Mouse (Mus musculus) 3T3-L1 (cell line): Measurements from ENCODE around the gene Fam160a1.

Source experiments
- DNase-seq: peaks from one replicate; pipeline ENCODE4 v3.0.0-alpha.2; 2015; ENCODE audit warnings: low read depth, low spot score

Fam160a1 gene

DNA sequence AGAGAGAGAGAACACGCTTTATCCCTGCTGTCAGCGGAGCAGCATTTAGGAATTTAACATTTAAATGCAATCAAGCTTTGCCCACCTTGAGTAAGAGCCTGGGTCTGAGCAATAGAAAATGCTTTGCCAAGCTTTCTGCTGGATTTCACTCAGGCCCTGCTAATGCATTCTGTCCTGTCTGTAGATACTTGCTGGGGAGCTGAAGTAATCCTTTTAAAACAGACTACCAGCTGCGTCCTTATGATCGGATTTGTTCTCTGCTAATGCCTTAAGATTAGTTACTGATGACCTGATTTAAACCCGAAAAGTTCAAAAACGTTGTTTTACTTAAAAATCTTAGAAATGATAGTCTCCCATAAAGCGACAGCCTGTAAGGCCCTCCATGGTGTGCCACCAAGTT, 136.0 kb downstream of the Fam160a1 start:
- no peak for DNase-seq

DNA sequence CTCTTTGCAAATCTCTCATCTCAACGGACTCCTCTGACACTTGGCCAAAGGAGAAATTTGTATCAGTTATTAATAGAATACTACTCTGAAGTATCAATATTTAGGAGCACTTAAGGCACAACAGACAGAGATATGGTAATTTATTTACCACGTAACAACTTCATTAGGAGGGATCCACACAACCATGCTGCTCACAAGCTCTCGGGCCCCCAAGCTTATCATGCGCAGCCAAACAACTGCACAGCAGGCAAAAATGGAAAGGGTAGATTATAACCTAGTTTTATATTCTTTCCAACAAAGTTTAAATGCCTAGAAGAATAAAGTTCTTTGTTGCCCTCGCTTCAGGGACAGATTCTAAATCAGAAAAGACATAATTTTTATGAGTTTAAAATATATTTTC, 137.1 kb downstream of the Fam160a1 start:
- DNase-seq: no peak

DNA sequence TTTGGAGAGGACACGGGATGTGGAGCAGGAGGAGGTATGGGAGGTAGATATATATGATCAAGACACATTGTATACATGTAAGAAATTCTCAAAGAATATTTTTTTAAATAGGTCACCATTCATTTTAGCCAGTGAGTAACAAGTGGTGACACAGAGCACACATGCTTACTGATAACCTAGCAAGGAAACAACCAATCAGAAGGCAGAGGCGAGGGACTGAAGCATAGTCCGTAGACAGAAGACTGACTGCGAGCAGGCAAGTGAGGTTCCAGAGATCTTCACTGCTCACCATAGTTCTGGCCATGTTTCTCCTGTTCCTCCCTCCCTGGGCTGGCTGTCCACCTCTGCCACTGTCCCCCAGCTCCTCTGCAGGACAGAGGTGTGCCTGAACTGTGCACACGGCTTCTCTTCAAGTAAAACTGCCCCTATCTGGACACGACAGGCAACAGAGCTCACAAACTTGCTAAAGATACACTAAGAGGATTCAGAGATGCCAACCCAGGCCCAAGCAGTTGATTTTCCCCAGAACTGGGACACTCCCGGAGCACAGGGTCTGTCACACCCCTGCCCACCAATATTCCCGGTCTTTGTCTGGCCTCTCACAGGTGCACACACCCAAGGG, 137.7 kb downstream of the Fam160a1 start:
- no peak for DNase-seq

DNA sequence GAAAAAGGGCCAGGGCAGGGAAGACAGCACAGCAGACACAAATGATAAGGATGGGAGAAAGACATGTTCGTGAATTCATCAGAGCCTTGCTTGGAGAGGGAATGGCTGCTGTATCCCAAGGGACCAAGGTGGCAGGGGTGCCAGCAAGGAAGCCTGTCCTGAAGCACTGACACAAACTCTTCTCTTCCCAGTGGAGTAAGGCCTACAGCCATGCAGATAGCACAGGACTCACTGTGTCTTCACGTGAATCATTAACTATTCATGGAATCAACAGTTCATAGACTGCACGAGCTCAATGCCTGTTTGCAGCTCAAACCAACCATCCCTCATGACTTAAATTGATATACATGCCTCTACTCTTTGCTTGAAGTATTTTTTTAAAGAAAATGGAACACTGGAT, 139.1 kb downstream of the Fam160a1 start:
- DNase-seq: no peak

DNA sequence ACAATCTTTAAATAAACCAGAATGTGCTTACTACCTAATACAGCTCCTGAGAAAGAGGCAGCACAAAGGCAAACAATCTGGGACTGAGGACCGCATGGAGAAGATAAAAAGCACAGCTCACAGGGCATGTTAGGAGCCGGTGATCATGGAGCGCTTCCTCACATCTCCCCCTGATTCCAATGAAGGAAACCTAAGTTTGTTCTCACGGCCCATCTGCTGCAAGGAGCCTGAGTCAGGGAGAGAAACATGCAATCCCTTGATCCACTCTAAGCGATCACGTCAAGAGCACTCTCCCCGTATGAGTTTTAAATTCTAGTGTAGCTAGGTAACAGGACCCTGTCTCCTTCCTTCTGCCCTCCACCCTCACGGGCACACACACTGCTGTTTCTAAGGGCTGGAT, 140.0 kb downstream of the Fam160a1 start:
- DNase-seq: no peak

DNA sequence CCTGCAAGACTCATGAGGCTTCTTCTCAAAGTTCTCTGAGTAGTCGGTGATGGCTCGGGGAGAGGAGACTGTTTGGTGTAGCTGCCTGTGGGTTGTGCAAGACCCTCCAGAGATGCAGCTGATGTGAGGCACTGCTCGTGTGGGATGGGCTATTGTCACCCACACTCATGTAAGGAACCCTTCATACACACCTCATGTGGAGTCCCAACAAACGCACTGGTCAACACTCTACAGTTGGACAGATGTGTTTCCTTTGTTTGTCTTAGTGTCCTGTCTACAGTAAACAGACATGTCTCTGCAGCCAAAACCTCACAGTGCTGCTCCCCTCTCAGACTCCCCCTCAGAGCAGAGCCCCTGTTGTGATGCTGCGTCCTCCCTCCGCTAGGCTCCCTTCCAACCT, 147.2 kb downstream of the Fam160a1 start:
- DNase-seq: no peak

DNA sequence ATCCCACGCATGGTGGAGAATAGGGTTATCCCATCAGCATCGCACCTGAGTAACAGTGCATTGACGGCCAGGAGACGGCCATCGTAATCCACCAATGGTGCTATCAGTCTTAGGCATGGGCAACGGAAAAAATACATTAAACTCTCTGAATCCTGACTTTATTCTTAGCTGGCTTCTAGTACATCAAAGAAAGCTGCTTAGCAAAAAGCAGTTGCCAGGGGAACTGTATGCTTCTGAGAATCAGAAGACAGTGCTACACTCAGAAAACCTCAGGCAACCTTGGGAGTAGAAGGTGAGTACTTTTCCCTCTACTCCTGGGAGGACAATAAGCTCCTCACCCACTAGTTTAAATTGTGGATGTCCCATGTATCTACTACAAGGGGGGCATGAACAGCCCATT, 149.4 kb downstream of the Fam160a1 start:
- no peak for DNase-seq

DNA sequence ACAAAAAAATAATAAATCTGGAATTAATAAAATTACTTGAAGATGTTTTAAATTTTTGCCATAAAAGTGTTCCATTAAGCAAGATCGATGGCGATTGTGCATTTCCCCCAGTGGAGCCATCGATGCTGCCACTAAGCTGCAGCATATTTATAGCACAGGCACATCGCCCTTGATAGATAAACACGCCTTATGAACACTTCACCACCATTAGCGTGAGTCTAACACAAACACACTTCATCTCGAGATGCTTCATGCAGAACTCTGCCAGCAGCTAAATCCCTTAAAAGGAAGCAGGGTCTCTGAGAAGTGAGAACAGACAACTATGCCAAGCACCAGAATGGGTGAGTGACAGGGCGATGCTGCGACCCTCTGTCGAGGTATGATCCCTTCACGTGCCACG, 150.4 kb downstream of the Fam160a1 start:
- DNase-seq: no peak

DNA sequence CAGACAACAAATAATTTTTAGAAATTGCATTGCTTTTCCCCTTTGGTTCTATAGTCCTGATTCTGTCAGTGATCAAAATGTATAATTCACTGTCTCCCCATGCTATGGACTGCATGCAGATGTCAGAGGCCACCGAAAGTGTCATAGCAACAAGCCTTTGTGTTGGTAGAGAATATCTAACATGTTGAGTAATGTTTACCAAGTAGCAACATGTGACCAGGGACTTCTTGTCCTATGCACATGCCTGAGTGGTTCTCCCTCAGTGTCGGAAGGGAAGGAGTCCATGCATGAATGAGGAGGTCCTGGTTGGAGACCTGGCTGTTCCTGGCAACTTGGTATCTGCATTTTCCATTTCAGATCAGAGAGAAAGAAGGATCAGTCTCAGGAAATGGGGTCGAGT, 150.9 kb downstream of the Fam160a1 start:
- DNase-seq: no peak

DNA sequence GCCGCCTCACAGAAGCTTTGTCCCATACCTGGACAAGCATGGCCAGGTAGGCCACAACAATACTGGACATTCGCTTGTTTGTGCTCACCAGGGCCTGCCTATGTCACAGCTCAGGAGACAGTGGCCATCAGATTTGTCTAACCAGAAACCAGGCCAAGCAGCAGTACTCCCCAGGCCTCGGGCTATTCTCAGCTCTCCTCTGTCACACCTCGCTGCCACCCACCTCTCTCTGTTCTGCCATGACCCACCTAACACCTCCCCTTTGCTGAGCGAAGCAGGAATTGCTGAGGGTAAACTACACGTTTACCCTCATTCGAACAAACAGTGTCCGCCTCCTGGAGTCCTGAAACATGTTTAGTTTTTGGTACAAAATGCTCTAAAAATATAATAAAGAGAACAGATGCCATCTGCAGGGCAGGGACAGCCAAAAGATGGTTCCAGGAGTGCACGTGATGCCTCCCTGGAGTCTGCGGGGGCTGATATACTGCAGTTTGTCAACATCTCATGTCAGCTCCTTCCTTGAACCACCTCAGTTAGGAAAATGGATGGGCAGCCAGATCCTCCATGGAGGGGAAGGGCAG, 152.4 kb downstream of the Fam160a1 start:
- no peak for DNase-seq

DNA sequence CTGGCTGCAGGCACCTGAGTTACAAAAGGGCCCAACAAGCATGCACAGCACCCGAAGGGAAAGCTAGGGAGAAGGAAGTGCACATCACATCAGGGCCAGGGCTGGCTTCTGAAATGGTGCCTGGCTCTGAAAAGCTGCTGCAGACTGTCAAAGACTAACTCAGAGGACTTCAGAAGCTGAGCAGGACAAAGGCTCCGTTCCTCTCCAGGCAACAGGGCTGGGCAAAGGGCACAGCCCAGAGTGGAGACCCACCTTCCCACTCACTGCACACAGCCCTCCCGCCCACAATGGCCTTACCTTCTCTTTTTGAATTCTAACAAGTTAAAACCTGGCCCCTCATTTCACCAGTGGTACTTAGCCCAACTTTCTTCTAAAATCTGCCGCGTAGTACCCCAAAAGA, 153.3 kb downstream of the Fam160a1 start:
- no peak for DNase-seq

DNA sequence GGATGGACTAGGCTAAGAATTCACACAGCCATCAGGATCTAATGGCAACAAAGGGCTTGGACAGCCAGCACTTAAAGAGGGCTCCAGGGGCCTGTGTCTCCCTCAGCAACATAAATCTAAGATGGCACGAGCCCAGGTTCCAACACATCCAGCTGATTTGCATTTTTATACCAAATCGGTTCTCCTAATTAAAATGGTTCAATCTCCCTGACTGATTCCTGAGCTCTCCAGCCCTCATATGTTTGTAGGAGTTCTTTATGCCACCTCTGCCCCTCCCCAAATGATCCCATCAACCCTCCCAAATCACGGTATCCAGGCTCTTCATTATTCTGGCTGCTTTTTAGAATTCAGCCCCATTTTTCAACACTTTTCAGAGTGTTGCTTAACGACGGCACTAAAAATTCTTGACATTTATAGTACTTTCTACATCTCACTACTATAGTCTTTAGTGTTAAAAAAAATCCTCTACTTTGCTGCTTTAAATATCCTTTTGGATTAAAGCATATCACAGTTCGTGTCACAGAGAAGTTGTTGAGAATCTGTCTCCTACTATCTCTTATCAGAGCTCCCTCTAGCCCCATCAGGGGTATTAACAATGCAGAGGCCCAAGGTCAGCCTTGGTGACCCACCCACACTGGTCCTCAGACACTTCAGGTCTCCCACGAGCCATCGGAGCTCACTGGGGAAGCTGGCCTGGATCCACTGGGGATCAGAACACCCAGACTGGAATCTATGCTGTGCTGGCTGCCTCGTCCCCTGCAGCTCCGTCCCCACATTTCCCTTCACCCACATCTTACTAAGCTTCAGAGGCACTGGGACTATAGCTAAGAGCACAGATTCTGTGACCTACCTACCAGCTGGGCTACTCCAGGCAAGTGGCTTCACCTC, 154.9 kb downstream of the Fam160a1 start:
- no peak for DNase-seq

DNA sequence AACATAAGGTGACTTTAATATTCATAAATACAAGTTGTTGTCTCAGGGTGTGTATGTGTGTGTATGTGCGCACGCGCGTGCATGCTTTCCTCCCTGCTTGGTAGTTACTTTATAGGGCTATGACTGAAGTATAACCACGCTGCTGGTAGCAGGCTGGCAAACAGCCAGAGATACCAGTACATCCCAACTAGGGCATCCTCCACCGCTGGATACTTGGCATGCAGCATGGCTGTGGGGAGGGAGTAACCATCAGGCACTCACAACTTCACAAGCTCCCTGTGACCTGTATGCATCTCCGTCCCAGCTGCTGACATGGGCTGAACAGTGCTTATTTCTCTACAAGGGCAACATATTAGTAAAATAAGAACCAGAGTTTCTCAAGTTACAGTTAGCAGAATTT, 157.4 kb downstream of the Fam160a1 start:
- no peak for DNase-seq

DNA sequence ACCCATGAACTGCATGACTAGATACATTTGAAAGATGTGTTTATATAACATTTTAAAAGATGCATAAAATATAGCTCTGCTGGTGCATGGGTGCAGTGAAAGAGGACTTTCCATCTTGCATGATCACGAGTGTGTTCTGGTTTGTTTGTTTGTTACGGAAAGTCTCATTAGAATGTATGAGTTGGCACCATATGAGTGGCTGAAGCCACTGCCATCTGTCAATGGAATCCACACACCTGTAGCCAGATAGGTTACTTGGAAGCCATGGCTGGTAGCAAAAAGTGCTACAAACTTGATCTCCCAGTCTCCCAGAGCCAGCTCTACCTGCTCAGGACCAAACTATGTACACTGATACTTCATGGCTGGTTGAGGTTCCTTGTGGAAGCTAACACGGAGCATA, 161.6 kb downstream of the Fam160a1 start:
- no peak for DNase-seq

DNA sequence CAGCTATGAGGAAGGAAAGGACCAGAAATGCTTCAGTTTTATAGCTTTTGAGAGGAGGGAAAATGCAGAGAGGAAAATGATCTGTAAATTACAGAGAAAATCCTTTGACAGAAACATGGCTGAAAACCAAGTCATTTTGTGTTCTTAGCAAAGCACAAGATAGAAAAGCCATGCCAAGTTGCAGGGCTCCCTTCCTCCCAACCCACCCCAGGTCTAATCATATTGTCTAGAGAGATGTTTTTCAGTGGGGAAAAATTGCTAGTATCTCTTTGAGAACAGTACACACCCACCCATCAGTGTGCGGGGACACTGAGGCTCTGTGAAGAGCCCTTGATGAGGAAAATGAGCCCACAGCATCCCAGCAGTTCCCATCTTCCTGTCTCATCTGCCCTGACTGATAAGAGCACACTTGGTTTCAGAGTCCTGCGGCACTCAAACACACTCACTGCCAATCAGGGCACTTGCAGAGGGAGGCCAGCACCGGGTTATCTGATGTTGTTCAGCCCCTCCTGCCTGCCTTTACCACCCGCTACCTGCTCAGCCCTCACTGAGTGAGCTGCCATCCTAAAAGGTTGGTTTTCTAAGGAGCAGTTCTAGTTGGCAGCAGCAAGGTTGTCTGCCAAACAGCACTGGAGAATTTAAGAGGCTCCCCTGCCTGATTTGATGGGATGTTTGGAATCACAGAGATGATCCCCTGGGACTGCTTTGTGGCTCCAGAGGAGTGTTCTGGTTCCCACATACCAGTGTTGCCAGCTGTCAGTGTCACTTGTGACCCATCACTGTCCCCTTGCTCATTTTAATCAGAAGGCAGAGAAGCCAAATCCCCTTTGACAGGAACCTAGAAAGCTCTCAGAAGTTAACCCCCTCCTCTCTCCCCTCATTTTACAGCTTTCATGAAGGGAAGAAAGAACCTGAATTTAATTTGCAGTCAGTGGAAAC, 164.1 kb downstream of the Fam160a1 start:
- DNase-seq: no peak

DNA sequence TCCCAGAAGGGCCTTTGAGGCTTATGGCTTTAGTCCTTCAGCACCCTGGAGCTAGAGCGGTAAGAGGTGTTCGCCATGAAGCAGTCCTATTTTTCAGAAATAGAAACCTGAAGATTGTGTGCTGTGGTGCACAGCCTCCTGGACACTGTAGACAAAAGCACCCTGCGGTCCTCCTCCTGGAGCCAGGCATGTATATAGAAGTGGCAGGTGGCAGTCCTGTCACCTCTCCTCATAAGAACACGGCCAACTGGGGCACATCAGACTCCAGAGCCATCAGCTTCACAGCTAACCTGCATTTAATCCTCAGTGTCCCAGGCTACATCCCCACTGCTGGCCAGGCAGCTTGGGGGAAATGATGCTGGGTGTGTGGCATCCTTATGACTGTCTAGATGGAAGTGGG, 167.9 kb downstream of the Fam160a1 start:
- no peak for DNase-seq

DNA sequence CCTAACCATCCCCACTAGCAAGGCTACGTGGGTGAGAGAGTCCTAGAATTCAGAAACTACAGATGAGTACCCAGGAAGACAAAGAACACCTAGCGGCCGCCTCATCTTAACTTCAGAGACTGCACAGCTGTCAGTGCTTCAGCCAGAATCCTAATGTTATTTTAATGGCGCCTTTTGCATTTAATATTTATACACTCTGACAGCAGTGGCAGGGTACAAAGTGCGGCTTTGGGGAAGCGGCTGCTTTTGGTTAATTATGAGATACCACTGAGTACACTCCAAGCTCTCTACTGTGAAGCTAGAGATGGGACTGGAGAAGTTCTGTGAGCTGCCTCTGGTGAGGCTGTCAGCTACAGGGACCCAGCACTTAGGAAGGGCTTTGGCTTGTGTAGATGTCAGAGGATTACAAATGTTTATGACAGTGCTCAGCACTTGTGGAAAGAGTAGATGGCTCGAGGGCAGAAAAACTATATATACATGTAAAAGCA, 171.5 kb downstream of the Fam160a1 start:
- no peak for DNase-seq

DNA sequence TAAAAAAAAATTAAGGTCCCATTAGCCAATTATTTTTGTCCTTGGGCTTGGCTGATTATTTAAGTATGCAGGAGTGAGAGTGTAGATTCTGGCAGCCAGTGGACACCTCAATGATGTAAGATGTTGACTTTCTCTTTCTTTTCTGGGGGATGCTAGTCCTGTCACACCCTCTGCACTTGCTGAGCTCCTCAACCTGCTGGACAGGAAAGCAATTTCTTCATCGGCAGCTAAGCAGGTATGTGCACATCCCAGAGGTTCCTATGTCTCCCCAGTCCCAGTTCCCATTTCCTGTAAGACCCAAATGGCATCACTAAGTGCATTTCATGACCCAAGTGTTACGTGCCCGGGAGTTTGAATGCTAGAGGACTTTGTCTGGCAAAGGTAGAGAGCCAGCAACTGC, 172.3 kb downstream of the Fam160a1 start:
- DNase-seq: no peak

DNA sequence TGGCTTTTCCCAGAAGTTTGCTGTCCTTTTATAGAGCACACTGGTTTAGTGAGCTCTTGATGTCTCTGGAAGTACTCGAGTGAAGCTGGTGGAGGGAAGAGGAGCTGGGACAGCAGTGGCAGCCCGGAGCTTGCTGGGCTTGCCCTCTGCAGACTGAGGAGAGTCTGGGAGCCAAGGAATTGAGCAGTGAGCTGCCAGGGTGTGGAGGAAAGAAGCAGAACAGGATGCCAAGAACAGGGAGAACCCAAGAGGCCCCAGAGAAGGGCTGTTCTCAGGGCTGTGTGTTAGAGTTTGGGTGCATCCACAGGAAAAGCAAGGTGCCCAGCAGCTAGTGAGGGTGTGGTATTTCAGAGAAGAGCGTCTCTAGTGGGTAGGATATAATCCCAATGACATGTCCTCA, 175.3 kb downstream of the Fam160a1 start:
- no peak for DNase-seq

DNA sequence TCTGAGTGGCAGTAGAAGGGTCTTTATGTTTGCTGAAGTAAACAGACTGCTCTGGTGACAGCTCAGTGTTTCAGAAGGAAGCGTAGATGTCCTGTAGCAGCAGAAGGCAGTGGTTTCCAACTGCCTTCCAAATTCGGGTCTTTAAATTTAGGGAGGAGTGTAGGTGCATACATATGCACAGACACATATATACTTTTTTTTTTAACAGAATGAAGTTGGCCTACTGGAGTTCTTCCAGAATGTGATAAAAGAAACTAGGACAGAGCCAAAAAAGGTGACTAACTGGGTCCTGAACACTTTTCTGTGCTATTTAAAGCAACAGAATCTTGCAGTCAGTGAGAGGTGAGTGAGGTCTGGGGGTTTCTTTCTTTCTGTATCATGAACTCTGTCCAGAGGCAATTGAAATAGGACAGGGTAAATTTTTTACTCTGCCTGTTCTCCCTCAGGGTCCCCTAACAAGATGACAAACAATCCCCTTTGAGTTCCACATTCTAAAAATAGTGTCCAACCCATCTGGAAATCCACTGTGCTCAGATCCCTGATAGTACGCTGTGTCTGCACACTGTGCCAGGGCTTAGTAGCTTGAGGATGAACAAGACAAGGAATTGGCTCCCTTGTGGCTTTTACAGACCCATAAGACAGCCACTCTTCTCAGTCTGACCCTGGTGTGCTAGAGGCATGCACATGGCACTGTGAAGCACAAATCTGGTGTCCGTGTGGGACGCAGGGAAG, 180.2 kb downstream of the Fam160a1 start:
- DNase-seq: peak; percentile 54

DNA sequence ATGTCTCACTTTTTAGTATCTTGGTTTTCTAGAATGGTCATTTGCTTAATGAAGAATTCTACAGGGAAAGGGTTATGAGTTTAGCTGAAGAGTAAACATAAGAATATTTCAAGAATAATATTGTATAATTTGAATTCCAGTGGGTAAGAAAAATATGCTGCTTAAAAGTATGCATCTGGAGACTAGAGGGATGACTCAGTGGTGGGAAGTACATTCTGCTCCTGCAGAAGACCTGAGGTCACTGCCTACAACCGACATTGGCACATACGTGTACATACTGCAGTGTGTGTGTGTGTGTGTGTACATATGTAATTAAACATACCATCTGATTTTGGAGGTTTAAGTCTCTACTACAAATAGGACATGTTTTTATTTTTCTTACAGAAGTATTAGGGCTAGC, 181.5 kb downstream of the Fam160a1 start:
- DNase-seq: peak; percentile 75
